Mouse (Mus musculus): Measurements from ENCODE around the gene Pigp.

DNA sequence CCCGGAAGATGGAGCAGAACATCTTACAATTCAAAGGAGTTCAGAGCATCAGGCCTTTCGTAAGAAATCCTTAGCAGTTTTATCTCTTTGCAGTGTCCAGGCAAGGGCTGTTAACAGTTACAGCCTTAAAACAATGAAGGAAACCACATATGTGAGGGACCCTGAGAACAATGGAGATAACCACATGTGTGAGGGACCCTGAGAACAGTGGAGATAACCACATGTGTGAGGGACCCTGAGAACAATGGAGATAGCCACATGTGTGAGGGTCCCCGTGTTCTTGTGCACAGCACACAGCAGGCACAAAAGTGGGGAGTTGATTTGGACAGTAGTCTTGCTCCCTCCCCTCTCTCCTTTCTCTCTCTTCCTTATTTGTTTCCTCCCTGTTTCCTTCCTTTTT, 13.6 kb downstream of the Pigp start:
- TF ChIP-seq CTCF (IDR thresholded peaks at IDR 0.05; ENCODE audit: extremely low read depth, insufficient read depth, low read length), result no peak
- TF ChIP-seq POLR2A (IDR thresholded peaks at IDR 0.05; ENCODE audit: extremely low read depth, insufficient read depth, low read length), result no peak

All from cortical plate, adult 2 months (tissue).